Mouse (Mus musculus) testis, adult 2 months (tissue): Measurements from ENCODE around the gene Unc93a2.
"Not testable (repeated sequence)": the region's sequence is repeated elsewhere in the genome, so short reads cannot be mapped to it uniquely, and the experiment has no call there.

Source experiments
- CTCF ChIP-seq: fragments of 200-500 bp; IDR thresholded peaks from 2 replicates; pipeline ENCODE4 v1.5.1; 2012; ENCODE audit warnings: low read depth, mild to moderate bottlenecking, inconsistent platforms, low read length, moderate library complexity; ENCODE audit not compliant: control insufficient read depth, insufficient read depth, insufficient replicate concordance
- POLR2A ChIP-seq: fragments of 200-500 bp; IDR thresholded peaks from 2 replicates; pipeline ENCODE4 v1.6.1; 2012; ENCODE audit warnings: low read depth, mild to moderate bottlenecking, inconsistent platforms, low read length, moderate library complexity; ENCODE audit not compliant: control insufficient read depth

DNA sequence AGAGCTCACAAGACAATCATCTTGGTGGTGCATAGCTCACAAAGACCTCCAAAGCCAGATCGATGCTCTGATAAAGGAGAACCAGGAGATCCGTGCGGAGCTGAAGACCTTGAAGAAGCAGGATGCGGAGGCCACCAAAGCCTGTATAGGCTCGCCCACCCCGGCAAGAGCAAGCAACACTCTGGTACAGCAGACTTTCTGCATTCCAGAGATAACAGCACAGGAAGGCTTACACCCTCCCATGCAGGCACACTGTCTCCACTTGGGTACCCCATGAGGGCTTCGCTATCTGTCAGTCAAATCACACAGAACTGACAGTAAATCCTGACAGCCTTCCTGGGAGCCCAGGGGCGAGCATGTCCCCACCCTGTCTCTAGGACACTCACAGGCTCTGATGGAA, 58.8 kb downstream of the Unc93a2 start:
- not testable (repeated sequence) for TF ChIP-seq CTCF, POLR2A
